Mouse (Mus musculus) limb, embryonic 11.5 days (tissue): ENCODE data around the gene Pcsk7. TPM values are rescaled to one million over a fixed set of nuclear protein-coding genes. Genes with fewer than 3 reads are reported as not detected.

Experiments used
- ATAC-seq: fragments of 200-750 bp; cut with Nextera tagmentation; 2 replicates; pipeline ENCODE4 v1.8.0; 2017; ENCODE audit warnings: low read depth; ENCODE audit not compliant: insufficient number of reproducible peaks, low FRiP score, low TSS enrichment
- DNase-seq: peaks from one replicate; pipeline ENCODE4 v3.0.0-alpha.2; 2015; ENCODE audit warnings: low spot score
- H3K27ac ChIP-seq: fragments of 300-500 bp; sonication (generic); replicated peaks from 2 replicates; pipeline ENCODE4 v1.5.1; 2014; ENCODE audit warnings: low read depth, mild to moderate bottlenecking, low read length
- H3K27me3 ChIP-seq: fragments of 300-500 bp; sonication (generic); 2 replicates; pipeline ENCODE4 v1.6.1; 2014; ENCODE audit warnings: mild to moderate bottlenecking, low read length, mixed read lengths; ENCODE audit not compliant: control insufficient read depth, insufficient read depth
- H3K36me3 ChIP-seq: fragments of 300-500 bp; sonication (generic); 2 replicates; pipeline ENCODE4 v1.6.1; 2014; ENCODE audit warnings: mild to moderate bottlenecking, low read length, moderate library complexity, mixed read lengths; ENCODE audit not compliant: control insufficient read depth, insufficient read depth
- H3K4me1 ChIP-seq: fragments of 300-500 bp; sonication (generic); 2 replicates; pipeline ENCODE4 v1.6.1; 2014; ENCODE audit warnings: low read length, mixed read lengths; ENCODE audit not compliant: control insufficient read depth, insufficient read depth
- H3K4me2 ChIP-seq: fragments of 300-500 bp; sonication (generic); 2 replicates; pipeline ENCODE4 v1.6.1; 2014; ENCODE audit warnings: low read depth, mild to moderate bottlenecking, moderate library complexity; ENCODE audit not compliant: severe bottlenecking
- H3K4me3 ChIP-seq: fragments of 300-500 bp; sonication (generic); 2 replicates; pipeline ENCODE4 v1.5.1; 2014; ENCODE audit warnings: low read depth, low read length
- H3K9ac ChIP-seq: fragments of 300-500 bp; sonication (generic); 2 replicates; pipeline ENCODE4 v1.6.1; 2014; ENCODE audit warnings: mild to moderate bottlenecking, low read length
- H3K9me3 ChIP-seq: fragments of 300-500 bp; sonication (generic); 2 replicates; pipeline ENCODE4 v1.6.1; 2016; ENCODE audit warnings: low read length; ENCODE audit not compliant: control insufficient read depth
- WGBS: fragments of 180-500 bp; shearing (Covaris S2); extraction: QIAGEN DNeasy Blood & Tissue Kit; methylation state at CpG from one replicate; pipeline ENCODE4 v1.1.7; 2014; 5-methylcytosine and 5-hydroxymethylcytosine counted together
- polyA plus RNA-seq: library from polyadenylated mRNA; unstranded; fragments of >200 nt; fragmentation: Nextera tagmentation; extraction: Ambion mirVana; gene quantifications from 2 replicates; pipeline ENCODE4 v1.2.1, GENCODE M21; 2014

Pcsk7 gene
- polyA plus RNA-seq, 1 experiment from 2014 or later: 13.4 TPM

GRCm38 (mm10) chr9:45931958-45932357 lies 25.7 kb downstream of the Pcsk7 start:
- H3K27ac ChIP-seq: no peak overlapping the region

GRCm38 (mm10) chr9:45932571-45933415 lies 26.5 kb downstream of the Pcsk7 start:
- H3K27ac ChIP-seq: no peak overlapping the region
- no peak for ATAC-seq

More at GRCm38 (mm10) chr9:45931958-45932357, 25.7 kb downstream of the Pcsk7 start:
- no peaks in the 10 kb centered on the region for H3K9me3 ChIP-seq
- H3K9ac ChIP-seq: no peak overlapping the region
- H3K4me3 ChIP-seq: no peak overlapping the region
- WGBS: 82% methylated on average over 1 of the region's 1 CpGs
- H3K4me1 ChIP-seq: peaks cover 4% of the 10 kb centered on the region; the same call in 1 of the 2 replicates
- no peak for ATAC-seq
- 0 out of 2 replicates have a peak, but pooled peaks cover 3% of the 10 kb centered on the region for H3K27me3 ChIP-seq
- DNase-seq: no peak
- no peak overlapping the region for H3K4me2 ChIP-seq
- H3K36me3 ChIP-seq: peaks cover 11% of the 10 kb centered on the region; the same call in 1 of the 2 replicates

DNA sequence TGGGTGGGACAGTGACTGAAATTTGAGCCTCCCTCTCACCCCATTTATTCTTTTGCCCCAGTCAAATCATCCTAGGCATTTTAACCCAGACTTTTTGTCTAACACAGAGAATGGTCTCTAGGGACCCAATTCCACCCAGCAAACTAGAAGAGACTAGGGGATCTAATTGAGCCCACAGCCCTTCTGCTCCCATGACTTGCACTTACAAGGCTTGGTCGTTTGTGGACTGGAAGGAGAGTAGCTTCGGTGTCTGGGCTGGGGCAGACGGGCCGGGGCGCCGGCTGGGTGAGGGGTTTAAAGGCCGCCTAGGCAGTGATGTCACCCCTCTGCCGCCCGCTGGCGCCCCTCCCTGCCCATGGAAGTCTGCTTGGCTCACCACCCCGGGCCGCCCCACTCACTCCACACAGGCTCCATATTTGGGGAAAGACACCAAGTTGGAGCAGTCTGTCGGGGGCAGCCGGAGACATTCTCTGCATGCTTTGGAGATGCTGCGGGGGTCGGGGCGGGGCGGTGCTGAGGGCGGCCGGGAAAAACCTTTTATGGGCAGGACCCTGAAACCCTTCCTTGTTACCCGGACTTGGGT lies 29.4 kb downstream of the Pcsk7 start, which contains the start of gene Tagln:
TSS of gene Tagln (minus strand) at position 431 of the 583 bp plus-strand sequence.
- Histone ChIP-seq H3K4me1 (peaks cover 4% of the 10 kb centered on the region; the same call in 1 of the 2 replicates), H3K4me3 (0 out of 2 replicates have a peak within 1 kb of the TSS, but pooled peaks have one; percentile 14), H3K27me3 (0 out of 2 replicates have a peak, but pooled peaks cover 3% of the 10 kb centered on the region), H3K9me3 (no peaks in the 10 kb centered on the region), H3K9ac (peak within 1 kb of the TSS; percentile 49), H3K27ac (no peak within 1 kb of the TSS), H3K36me3 (no peaks in the 10 kb centered on the region; the same call in 1 of the 2 replicates), H3K4me2 (peak within 1 kb of the TSS; percentile 43; the same call in 1 of the 2 replicates)
- 5% methylated on average over 21 of the region's 21 CpGs for WGBS
- DNase-seq (peak; percentile 45), ATAC-seq (no peak)

More at GRCm38 (mm10) chr9:45932571-45933415, 26.5 kb downstream of the Pcsk7 start:
- WGBS: 77% methylated on average over 11 of the region's 11 CpGs
- Histone ChIP-seq H3K4me3 (no peak overlapping the region), H3K4me2 (no peak overlapping the region), H3K4me1 (peaks cover 4% of the 10 kb centered on the region; the same call in 1 of the 2 replicates), H3K9me3 (no peaks in the 10 kb centered on the region), H3K9ac (no peak overlapping the region), H3K27me3 (0 out of 2 replicates have a peak, but pooled peaks cover 3% of the 10 kb centered on the region), H3K36me3 (peaks cover 7% of the 10 kb centered on the region; the same call in 1 of the 2 replicates)
- DNase-seq: no peak

DNA sequence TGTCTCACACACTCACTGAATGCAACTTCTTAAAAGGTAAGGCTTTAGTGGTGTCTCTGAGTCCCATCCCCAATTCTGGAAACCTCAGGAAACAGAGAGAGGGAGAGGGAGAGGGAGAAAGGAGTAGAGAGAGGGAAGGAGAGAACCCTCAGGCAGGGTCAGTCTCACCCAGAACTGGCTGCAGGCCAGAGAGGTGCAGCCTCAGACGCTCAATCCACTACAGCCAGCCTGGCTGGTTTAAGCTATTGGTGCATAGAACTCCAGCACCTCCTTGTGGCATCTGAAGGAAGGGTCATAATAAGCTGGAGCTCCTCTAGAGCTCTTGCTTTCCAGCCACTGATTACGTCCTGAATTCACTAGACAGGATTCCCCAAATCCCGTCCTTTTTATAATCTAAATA lies 30.6 kb downstream of the Pcsk7 start:
- 27% methylated on average over 3 of the region's 3 CpGs for WGBS
- Histone ChIP-seq H3K4me1 (peaks cover 4% of the 10 kb centered on the region; the same call in 1 of the 2 replicates), H3K27ac (no peak overlapping the region), H3K36me3 (peaks cover under 1% of the 10 kb centered on the region; the same call in 1 of the 2 replicates), H3K4me2 (no peak overlapping the region), H3K9ac (no peak overlapping the region), H3K4me3 (no peak overlapping the region), H3K27me3 (0 out of 2 replicates have a peak, but pooled peaks cover 3% of the 10 kb centered on the region), H3K9me3 (no peaks in the 10 kb centered on the region)
- ATAC-seq (no peak), DNase-seq (peak; percentile 66)

DNA sequence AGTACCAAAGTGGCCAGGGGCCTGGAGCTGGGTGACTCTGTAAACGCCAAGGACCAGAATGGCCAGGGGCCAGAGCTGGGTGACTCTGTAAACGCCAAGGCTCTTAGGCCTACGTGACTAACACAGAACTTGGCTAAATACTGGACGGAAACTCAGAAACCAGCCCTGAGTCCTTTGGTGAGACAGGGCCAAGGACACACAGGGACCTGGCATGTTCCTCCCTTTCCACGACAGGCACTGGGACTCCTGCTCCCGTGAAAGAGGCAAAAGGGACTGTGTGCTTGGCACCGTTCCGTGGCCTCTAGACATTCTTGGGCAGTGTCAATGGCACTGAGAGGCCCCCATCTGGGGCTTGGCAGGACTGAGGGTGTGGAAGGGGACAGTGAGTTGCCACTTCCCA lies 31.8 kb downstream of the Pcsk7 start:
- Histone ChIP-seq H3K9ac (no peak overlapping the region), H3K27ac (no peak overlapping the region), H3K9me3 (no peaks in the 10 kb centered on the region), H3K4me3 (no peak overlapping the region), H3K4me2 (no peak overlapping the region), H3K27me3 (0 out of 2 replicates have a peak, but pooled peaks cover 3% of the 10 kb centered on the region), H3K4me1 (peaks cover 4% of the 10 kb centered on the region; the same call in 1 of the 2 replicates), H3K36me3 (peaks cover 7% of the 10 kb centered on the region; the same call in 1 of the 2 replicates)
- ATAC-seq (no peak), DNase-seq (no peak)
- 95% methylated on average over 8 of the region's 8 CpGs for WGBS

- Histone ChIP-seq H3K27ac (no peak overlapping the region), H3K4me1 (peaks cover 4% of the 10 kb centered on the region; the same call in 1 of the 2 replicates), H3K27me3 (0 out of 2 replicates have a peak, but pooled peaks cover 3% of the 10 kb centered on the region), H3K4me3 (no peak overlapping the region), H3K9ac (no peak overlapping the region), H3K9me3 (no peaks in the 10 kb centered on the region), H3K4me2 (no peak overlapping the region), H3K36me3 (peaks cover 8% of the 10 kb centered on the region; the same call in 1 of the 2 replicates)
- no peak for DNase-seq
- WGBS: 88% methylated on average over 15 of the region's 15 CpGs
- ATAC-seq: no peak
These were observed 32.8 kb downstream of the Pcsk7 start for GRCm38 (mm10) chr9:45938952-45939637.

DNA sequence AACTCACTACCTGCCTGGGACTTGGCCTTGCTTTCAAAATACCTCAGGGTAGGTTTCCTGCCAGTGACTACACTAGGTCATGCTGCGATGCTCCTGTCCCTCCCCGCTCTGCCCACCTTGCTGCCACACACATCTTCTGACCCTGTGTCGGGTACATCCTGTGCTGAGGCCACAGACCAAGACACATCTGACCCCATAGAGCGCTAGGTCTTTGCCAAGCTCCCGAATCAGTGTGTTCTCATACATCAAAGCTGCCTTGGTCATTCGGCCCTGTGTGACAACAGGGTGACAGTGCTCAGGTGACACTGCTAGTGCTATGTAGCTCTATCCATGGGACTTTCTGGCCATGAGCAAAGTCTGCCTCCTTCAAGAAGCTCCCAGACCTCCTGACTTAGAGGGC lies 33.5 kb downstream of the Pcsk7 start:
- H3K9ac ChIP-seq: no peak overlapping the region
- no peak overlapping the region for H3K27ac ChIP-seq
- peaks cover 10% of the 10 kb centered on the region; the same call in 1 of the 2 replicates for H3K36me3 ChIP-seq
- peaks cover 4% of the 10 kb centered on the region; the same call in 1 of the 2 replicates for H3K4me1 ChIP-seq
- DNase-seq: no peak
- no peak overlapping the region for H3K4me2 ChIP-seq
- no peaks in the 10 kb centered on the region for H3K9me3 ChIP-seq
- ATAC-seq: no peak
- WGBS: 95% methylated on average over 6 of the region's 6 CpGs
- 0 out of 2 replicates have a peak, but pooled peaks cover 3% of the 10 kb centered on the region for H3K27me3 ChIP-seq
- H3K4me3 ChIP-seq: no peak overlapping the region
